Mouse (Mus musculus) frontal cortex, adult (tissue): ENCODE measurements around the gene Scn11a.

ENCODE experiments used
- ATAC-seq: cut with Nextera tagmentation; 2 replicates; pipeline ENCODE4 v1.9.2; 2017; ENCODE audit warnings: mild to moderate bottlenecking, moderate library complexity, mixed read lengths; ENCODE audit not compliant: low TSS enrichment

Gene Scn11a

GRCm38 (mm10) chr9:119825297-119825696 lies at the start of gene Scn11a:
TSS of gene Scn11a (minus strand) at chr9:119825456.
- no peak for ATAC-seq

GRCm38 (mm10) chr9:119854170-119854569 lies 28.9 kb upstream of the Scn11a start:
- ATAC-seq, result no peak

- ATAC-seq, result no peak
These were observed 28.0 kb upstream of the Scn11a start for GRCm38 (mm10) chr9:119853071-119853846.

- no peak for ATAC-seq
These were observed 27.2 kb upstream of the Scn11a start for GRCm38 (mm10) chr9:119852347-119853030.

GRCm38 (mm10) chr9:119849214-119849613 lies 24.0 kb upstream of the Scn11a start:
- no peak for ATAC-seq

GRCm38 (mm10) chr9:119848671-119849070 lies 23.4 kb upstream of the Scn11a start:
- no peak for ATAC-seq

GRCm38 (mm10) chr9:119847187-119847586 lies 21.9 kb upstream of the Scn11a start:
- ATAC-seq, result no peak

- ATAC-seq, result no peak
These were observed 19.5 kb upstream of the Scn11a start for GRCm38 (mm10) chr9:119844724-119845123.

GRCm38 (mm10) chr9:119843549-119843948 lies 18.3 kb upstream of the Scn11a start:
- ATAC-seq, result no peak

- ATAC-seq, result no peak
These were observed 17.4 kb upstream of the Scn11a start for GRCm38 (mm10) chr9:119842541-119843169.

GRCm38 (mm10) chr9:119842091-119842490 lies 16.8 kb upstream of the Scn11a start:
- no peak for ATAC-seq

GRCm38 (mm10) chr9:119841159-119841558 lies 15.9 kb upstream of the Scn11a start:
- ATAC-seq, result no peak

- ATAC-seq, result no peak
These were observed 10.4 kb upstream of the Scn11a start for GRCm38 (mm10) chr9:119835581-119836125.

GRCm38 (mm10) chr9:119831001-119831400 lies 5.7 kb upstream of the Scn11a start:
- ATAC-seq, result no peak

GRCm38 (mm10) chr9:119823722-119824121 lies 1.5 kb downstream of the Scn11a start:
- ATAC-seq, result no peak

- ATAC-seq, result no peak
These were observed 11.6 kb downstream of the Scn11a start for GRCm38 (mm10) chr9:119813631-119814030.

GRCm38 (mm10) chr9:119806491-119806890 lies 18.8 kb downstream of the Scn11a start:
- ATAC-seq, result no peak

- no peak for ATAC-seq
These were observed 20.8 kb downstream of the Scn11a start for GRCm38 (mm10) chr9:119804501-119804847.

GRCm38 (mm10) chr9:119803845-119804500 lies 21.3 kb downstream of the Scn11a start:
- ATAC-seq, result no peak

GRCm38 (mm10) chr9:119803169-119803827 lies 22.0 kb downstream of the Scn11a start:
- ATAC-seq, result no peak

- ATAC-seq, result no peak
These were observed 23.8 kb downstream of the Scn11a start for GRCm38 (mm10) chr9:119801460-119801859.
